Mouse (Mus musculus) heart, embryonic 15.5 days (tissue): ENCODE measurements around the gene Capza2. TPM values are rescaled to one million over a fixed set of nuclear protein-coding genes. Genes with fewer than 3 reads are reported as not detected.

Source experiments
- ATAC-seq: fragments of 200-750 bp; cut with Nextera tagmentation; replicated peaks from 2 replicates; pipeline ENCODE4 v1.8.0; 2017; ENCODE audit warnings: low read depth, moderate TSS enrichment; ENCODE audit not compliant: insufficient number of reproducible peaks, insufficient read depth, low FRiP score
- H3K27ac ChIP-seq: fragments of 300-500 bp; sonication (generic); 2 replicates; pipeline ENCODE4 v1.5.1; 2015; ENCODE audit warnings: mild to moderate bottlenecking, inconsistent platforms
- H3K27me3 ChIP-seq: fragments of 300-500 bp; sonication (generic); 2 replicates; pipeline ENCODE4 v1.6.1; 2015; ENCODE audit warnings: inconsistent platforms
- H3K36me3 ChIP-seq: fragments of 300-500 bp; sonication (generic); 2 replicates; pipeline ENCODE4 v1.6.1; 2015; ENCODE audit warnings: mild to moderate bottlenecking, inconsistent platforms
- H3K4me1 ChIP-seq: fragments of 300-500 bp; sonication (generic); replicated peaks from 2 replicates; pipeline ENCODE4 v1.6.1; 2015; ENCODE audit warnings: inconsistent platforms
- H3K4me2 ChIP-seq: fragments of 300-500 bp; sonication (generic); 2 replicates; pipeline ENCODE4 v1.6.1; 2015; ENCODE audit warnings: inconsistent platforms, mild to moderate bottlenecking, moderate library complexity
- H3K4me3 ChIP-seq: fragments of 300-500 bp; sonication (generic); 2 replicates; pipeline ENCODE4 v1.5.1; 2015; ENCODE audit warnings: mild to moderate bottlenecking, inconsistent platforms
- H3K9ac ChIP-seq: fragments of 300-500 bp; sonication (generic); 2 replicates; pipeline ENCODE4 v1.6.1; 2015; ENCODE audit warnings: mild to moderate bottlenecking, inconsistent platforms
- H3K9me3 ChIP-seq: fragments of 300-500 bp; sonication (generic); replicated peaks from 2 replicates; pipeline ENCODE4 v1.6.1; 2016; ENCODE audit warnings: inconsistent platforms
- WGBS: fragments of 180-500 bp; shearing (Covaris S2); methylation state at CpG from one replicate; pipeline ENCODE4 v1.1.7; 2015; ENCODE audit warnings: mixed read lengths; 5-methylcytosine and 5-hydroxymethylcytosine counted together
- polyA plus RNA-seq: library from polyadenylated mRNA; unstranded; fragments of >200 nt; fragmentation: Nextera tagmentation; extraction: Ambion mirVana; gene quantifications from 2 replicates; pipeline ENCODE4 v1.2.1, GENCODE M21; 2015

Capza2 gene
- polyA plus RNA-seq: 203 and 207 TPM in 2 replicates

DNA sequence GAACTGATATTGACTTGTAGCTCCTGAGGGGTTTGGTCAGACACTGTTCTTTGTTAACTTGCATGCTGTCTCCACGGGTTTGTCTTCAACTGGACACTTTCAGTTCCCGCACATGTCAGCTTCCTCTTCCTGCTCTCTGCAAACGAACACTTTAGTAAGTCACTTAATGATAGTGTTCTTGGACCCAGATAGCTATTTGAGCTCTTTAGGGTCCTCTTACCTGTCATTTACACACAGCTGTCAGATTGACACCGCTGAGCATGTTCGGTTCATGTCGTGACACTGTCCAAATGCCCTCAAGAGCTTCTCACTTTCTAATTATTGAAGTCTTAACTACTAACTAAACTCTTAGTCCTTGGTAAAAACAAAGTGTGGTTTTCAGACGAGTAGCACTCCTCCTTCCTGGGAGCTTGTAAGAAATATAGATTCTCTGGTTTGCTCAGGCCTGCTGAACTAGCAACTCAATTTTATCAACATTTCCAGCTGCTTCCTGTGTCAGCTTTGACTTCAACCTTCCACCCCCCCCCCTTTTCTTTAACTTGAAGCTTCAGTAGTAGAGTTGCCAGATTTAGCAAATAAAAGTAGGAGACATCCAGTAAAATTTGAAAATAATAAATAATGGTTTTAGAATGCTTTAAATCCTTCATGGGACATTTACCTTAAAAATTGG lies at the start of gene Capza2:
Capza2 (plus strand) TSS at position 620 of the 670 bp plus-strand sequence.
- peak within 1 kb of the TSS; percentile 97 for H3K27ac ChIP-seq
- H3K36me3 ChIP-seq: no peaks in the 10 kb centered on the region; the same call in 1 of the 2 replicates
- no peaks in the 10 kb centered on the region for H3K27me3 ChIP-seq
- H3K9me3 ChIP-seq: no peaks in the 10 kb centered on the region
- peak within 1 kb of the TSS; percentile 74 for H3K4me2 ChIP-seq
- no peak for ATAC-seq
- 46% methylated on average over 7 of the region's 7 CpGs for WGBS
- peaks cover 6% of the 10 kb centered on the region; the same call in 1 of the 2 replicates for H3K4me1 ChIP-seq
- H3K4me3 ChIP-seq: peak within 1 kb of the TSS; percentile 92
- peak within 1 kb of the TSS; percentile 96 for H3K9ac ChIP-seq

DNA sequence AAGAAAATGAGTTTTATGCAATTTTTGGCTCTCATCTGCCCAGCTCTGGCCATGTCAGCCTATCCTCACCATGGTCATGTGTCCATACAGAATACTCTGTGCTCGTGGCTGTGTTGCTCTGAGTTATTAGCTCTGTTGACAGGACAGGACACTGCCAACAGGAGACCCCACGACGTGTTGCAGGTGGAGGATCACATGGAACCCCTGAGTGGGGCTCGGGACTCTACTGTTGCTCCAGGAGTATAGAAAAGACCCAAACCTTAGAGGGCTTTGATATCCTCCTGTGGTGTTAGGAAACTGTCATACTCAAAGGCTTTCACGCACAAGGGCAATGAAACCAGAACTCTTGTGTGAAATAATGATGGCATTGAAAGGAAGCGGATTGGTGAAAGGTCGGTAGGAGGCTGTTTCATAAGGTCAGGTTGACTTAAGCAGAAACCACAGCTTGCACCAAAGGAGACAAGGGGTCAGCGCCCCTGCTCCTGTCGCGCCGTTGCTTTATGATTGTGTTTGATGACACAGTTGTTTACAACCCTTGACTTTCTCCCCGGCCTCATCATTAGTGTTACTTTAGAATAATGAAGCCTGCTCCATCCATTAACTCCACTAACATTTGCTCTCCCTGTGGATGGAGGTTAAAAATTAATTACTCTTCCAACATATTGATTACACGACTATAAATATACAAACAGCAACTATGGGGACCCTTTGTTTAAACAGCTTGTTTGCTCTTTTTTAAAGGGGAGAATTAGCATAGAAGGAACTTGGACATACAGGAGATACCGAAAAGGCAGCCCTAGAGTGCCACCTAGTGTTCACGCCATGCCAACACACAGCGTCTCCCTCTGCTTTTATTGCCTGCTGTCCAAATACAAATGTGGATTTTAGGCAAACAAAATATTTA lies 46.7 kb upstream of the Capza2 start:
- WGBS: 33% methylated on average over 16 of the region's 16 CpGs
- H3K9me3 ChIP-seq: peaks cover 9% of the 10 kb centered on the region; the same call in 1 of the 2 replicates
- H3K4me2 ChIP-seq: no peak overlapping the region
- no peaks in the 10 kb centered on the region for H3K36me3 ChIP-seq
- no peak for ATAC-seq
- no peaks in the 10 kb centered on the region for H3K4me1 ChIP-seq
- no peak overlapping the region for H3K27ac ChIP-seq
- no peaks in the 10 kb centered on the region for H3K27me3 ChIP-seq
- H3K9ac ChIP-seq: no peak overlapping the region
- no peak overlapping the region for H3K4me3 ChIP-seq

DNA sequence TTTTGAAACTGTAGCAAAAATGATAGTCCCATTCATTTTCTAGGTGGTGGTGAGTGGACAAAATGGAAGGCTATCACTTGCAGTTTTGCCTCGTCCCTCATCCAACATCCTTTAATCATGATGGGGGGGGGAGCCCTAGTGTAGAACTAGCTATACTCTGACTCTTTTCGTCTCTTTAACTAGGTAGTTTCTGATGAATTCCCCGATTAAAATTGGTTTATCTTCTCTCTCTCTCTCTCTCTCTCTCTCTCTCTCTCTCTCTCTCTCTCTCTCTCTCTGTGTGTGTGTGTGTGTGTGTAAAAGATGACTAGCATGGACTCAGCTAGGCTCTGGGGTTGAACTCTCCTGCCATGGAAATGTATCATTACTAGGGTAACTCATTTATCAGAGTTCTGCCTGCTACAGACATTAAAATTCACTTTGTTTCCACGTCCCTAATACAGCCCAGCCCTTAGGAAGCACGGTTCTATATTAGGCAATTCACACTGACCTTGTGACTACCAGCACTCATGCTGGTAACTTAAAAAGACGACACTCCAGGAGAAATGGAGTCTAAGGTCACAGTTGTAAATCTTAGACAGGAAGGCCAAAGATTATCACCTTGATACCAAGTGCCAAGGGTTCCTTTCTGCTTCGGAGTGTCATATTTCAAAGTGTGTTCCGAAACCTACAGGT lies 45.9 kb upstream of the Capza2 start:
- no peak overlapping the region for H3K9ac ChIP-seq
- H3K27me3 ChIP-seq: no peaks in the 10 kb centered on the region
- H3K4me2 ChIP-seq: no peak overlapping the region
- H3K4me3 ChIP-seq: no peak overlapping the region
- ATAC-seq: no peak
- H3K9me3 ChIP-seq: peaks cover 10% of the 10 kb centered on the region; the same call in 1 of the 2 replicates
- no peak overlapping the region for H3K27ac ChIP-seq
- WGBS: 41% methylated on average over 8 of the region's 8 CpGs
- no peaks in the 10 kb centered on the region for H3K4me1 ChIP-seq
- no peaks in the 10 kb centered on the region for H3K36me3 ChIP-seq

DNA sequence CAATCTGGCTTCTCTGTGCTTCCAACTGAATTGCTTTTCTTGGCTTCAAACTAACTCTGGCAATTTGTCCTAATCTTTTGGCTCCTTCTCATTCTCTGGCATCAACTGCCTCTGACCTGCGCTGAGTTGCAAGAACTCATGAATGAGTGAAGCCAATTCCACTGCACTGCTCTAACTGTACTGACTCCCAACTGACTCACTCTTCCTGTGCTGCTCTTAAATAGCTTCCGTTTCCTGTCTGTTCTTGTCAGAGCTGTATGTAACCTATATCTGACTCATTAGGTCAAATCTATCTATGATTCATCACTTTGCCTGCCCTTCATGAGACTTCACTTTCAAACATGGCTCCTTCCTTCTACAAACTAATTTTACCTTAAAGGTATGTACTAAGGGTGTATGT lies 42.1 kb upstream of the Capza2 start:
- H3K27ac ChIP-seq: no peak overlapping the region
- peaks cover 10% of the 10 kb centered on the region; the same call in 1 of the 2 replicates for H3K9me3 ChIP-seq
- no peak for ATAC-seq
- no peaks in the 10 kb centered on the region for H3K36me3 ChIP-seq
- H3K4me2 ChIP-seq: no peak overlapping the region
- WGBS: 74% methylated on average over 2 of the region's 2 CpGs
- no peak overlapping the region for H3K4me3 ChIP-seq
- no peak overlapping the region for H3K9ac ChIP-seq
- no peaks in the 10 kb centered on the region for H3K4me1 ChIP-seq
- no peaks in the 10 kb centered on the region for H3K27me3 ChIP-seq

DNA sequence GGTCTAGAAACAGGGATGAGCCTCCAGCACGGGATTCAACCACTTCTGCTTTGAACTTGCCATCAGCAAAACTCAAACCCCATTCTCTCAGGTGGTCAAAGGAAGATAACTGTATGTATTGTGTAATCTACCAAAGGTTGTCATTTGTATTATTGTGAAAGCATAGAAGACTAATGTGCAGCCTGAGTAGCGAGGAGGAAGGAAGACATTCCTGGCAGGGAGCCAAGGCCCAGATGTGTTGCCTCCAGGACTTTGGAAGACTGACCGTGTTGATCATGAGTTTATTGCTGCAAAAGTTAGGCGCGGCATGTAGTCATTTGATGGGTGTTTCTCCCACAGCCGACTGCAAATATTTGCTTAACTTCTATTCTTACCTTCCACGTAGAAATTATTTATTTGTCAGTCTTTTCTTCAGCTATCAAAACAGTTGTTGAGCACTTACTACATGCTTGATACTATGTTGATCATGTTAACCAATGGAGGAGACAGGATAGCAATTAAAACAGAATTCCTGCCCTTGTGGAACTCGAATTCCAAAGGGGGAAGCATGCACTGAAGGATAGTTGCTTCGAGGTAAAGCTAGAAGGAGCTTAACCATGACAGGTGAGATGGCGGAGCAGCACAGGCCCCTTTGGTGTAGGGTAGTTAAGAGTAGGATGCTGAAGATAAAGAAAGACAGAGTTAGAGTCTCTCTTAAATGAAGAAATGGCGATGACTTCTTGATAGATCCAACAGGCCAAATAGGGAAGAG lies 40.1 kb upstream of the Capza2 start:
- no peaks in the 10 kb centered on the region for H3K4me1 ChIP-seq
- no peaks in the 10 kb centered on the region for H3K36me3 ChIP-seq
- no peak for ATAC-seq
- peaks cover 10% of the 10 kb centered on the region; the same call in 1 of the 2 replicates for H3K9me3 ChIP-seq
- 70% methylated on average over 11 of the region's 11 CpGs for WGBS
- H3K4me2 ChIP-seq: no peak overlapping the region
- no peaks in the 10 kb centered on the region for H3K27me3 ChIP-seq
- no peak overlapping the region for H3K9ac ChIP-seq
- H3K27ac ChIP-seq: no peak overlapping the region
- no peak overlapping the region for H3K4me3 ChIP-seq

DNA sequence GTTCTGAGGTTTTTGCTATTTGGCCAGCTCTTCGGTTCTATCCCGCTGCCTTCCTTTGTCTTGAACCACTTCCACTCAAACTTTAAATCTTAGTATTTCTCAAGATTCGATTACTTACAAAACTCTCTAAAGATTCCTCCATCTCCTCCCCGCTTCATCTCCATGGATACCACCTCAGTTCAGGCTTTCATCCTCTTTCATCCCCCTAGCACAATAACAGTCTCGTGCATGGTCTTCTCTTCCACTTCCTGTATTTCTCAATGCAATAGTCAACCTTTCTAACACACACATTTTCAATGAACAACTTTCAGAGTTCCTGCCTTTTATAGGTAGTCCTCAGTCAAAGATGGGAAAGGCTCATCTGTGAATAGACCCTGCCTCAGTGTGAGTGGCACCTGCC lies 36.7 kb upstream of the Capza2 start:
- Histone ChIP-seq H3K27ac (no peak overlapping the region), H3K9ac (no peak overlapping the region), H3K4me1 (no peaks in the 10 kb centered on the region), H3K4me3 (no peak overlapping the region), H3K36me3 (no peaks in the 10 kb centered on the region), H3K9me3 (peaks cover under 1% of the 10 kb centered on the region; the same call in 1 of the 2 replicates), H3K27me3 (no peaks in the 10 kb centered on the region), H3K4me2 (no peak overlapping the region)
- 85% methylated on average over 5 of the region's 5 CpGs for WGBS
- ATAC-seq: no peak

DNA sequence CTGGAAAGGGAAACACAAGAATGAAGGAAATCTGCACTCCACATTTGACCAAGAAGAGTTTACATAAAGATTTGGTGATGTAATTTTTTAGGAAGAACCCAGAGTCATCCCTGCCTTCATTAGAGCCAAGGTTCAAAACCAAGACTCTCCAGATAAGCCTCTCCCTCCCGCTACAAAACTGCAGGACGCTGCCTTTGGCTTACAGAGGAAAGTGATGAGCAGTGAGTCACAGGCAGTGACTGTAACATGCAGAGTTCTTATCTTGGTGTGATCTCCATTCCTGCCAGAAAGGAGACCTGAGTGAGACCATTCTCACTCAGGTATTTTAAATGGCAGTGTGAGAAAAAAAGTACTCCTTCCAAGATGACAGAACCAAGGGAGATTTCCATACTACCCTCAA lies 34.5 kb upstream of the Capza2 start:
- no peaks in the 10 kb centered on the region for H3K27me3 ChIP-seq
- 22% methylated on average over 2 of the region's 2 CpGs for WGBS
- H3K4me2 ChIP-seq: no peak overlapping the region
- ATAC-seq: no peak
- H3K27ac ChIP-seq: no peak overlapping the region
- H3K9me3 ChIP-seq: no peaks in the 10 kb centered on the region
- H3K4me1 ChIP-seq: no peaks in the 10 kb centered on the region
- no peak overlapping the region for H3K4me3 ChIP-seq
- no peak overlapping the region for H3K9ac ChIP-seq
- H3K36me3 ChIP-seq: no peaks in the 10 kb centered on the region

DNA sequence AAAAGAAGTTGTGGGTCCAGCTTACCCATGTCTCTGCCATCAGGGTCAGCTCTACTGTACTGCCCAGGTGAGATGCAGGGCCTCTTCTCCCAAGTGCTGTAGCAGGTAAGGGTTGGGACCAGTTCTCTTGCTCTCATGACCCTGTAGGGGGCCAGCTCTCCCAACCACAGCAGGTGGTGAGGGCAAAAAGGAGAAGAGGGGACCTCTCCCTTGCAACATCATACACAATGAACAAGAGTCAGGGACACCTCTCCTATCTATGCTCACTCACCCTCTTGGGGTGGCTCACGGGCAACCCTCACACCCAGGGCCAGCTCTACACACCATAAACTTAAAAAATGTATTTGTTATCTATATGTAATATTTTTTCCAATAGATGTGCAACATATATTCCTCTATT lies 29.1 kb upstream of the Capza2 start:
- 68% methylated on average over 1 of the region's 1 CpGs for WGBS
- ATAC-seq: no peak
- no peak overlapping the region for H3K27ac ChIP-seq

DNA sequence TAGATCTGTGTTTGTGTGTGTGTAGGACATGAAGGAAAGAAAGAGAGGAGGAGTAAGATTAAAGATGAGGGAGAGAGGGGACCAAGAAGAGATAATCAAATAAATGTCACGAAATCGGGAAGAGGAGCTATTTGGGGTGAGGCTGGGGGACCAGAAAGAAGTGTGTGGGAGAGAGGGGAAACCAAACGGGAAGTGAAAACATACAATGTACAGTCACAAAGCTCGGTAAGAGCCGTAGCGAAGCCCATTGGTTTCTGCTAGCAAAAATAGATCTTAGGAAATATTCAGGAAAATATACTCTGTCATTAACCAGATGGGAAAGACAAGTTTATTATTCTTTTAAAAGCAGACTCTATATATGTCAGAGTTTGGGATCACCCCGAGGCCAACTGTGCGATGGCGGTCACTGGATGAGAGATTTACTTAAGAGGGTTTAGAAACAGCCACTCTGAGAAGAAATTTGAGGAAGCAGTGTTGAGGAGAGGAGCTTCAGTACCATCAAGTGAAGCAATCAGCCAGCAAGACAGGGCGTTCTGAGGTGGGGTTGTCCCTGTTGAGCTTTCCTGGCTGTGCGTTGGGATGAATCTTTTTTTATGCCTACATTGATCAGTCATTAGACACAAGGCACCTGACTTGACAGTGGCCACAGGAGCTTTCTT lies 24.6 kb upstream of the Capza2 start:
- ATAC-seq: no peak
- whole genome bisulfite sequencing: 71% methylated on average over 11 of the region's 11 CpGs
- Histone ChIP-seq H3K4me2 (no peak overlapping the region), H3K9me3 (no peaks in the 10 kb centered on the region), H3K4me3 (no peak overlapping the region), H3K27me3 (no peaks in the 10 kb centered on the region), H3K36me3 (no peaks in the 10 kb centered on the region), H3K9ac (no peak overlapping the region), H3K27ac (no peak overlapping the region), H3K4me1 (no peaks in the 10 kb centered on the region)

More for the DNA sequence above, 29.1 kb upstream of the Capza2 start:
- no peak overlapping the region for H3K9ac ChIP-seq
- no peaks in the 10 kb centered on the region for H3K27me3 ChIP-seq
- no peaks in the 10 kb centered on the region for H3K9me3 ChIP-seq
- H3K4me3 ChIP-seq: no peak overlapping the region
- H3K4me1 ChIP-seq: no peaks in the 10 kb centered on the region
- H3K36me3 ChIP-seq: no peaks in the 10 kb centered on the region
- H3K4me2 ChIP-seq: no peak overlapping the region

DNA sequence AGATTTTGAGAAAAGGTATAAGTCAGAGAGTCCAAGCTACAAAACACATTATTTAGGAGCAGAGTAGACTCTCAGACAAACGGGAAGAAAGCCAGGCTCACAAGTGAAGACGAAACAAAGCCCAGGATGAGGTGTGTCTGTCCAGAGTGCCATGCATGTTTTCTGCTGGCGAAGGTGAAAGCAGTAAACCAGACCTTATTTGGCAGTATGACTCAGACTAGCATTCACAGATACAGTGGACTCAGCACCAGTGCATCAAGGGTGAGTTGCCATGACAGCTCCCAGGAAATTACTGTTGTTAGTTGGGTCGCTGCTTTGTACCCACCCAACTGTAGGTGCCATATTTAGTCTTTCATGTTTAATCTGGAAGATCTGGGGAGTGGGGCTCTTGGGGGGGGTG lies 23.4 kb upstream of the Capza2 start:
- H3K4me2 ChIP-seq: no peak overlapping the region
- ATAC-seq: no peak
- H3K9ac ChIP-seq: no peak overlapping the region
- no peaks in the 10 kb centered on the region for H3K9me3 ChIP-seq
- H3K4me3 ChIP-seq: no peak overlapping the region
- no peak overlapping the region for H3K27ac ChIP-seq
- H3K27me3 ChIP-seq: no peaks in the 10 kb centered on the region
- H3K36me3 ChIP-seq: no peaks in the 10 kb centered on the region
- H3K4me1 ChIP-seq: no peaks in the 10 kb centered on the region
- 73% methylated on average over 4 of the region's 4 CpGs for WGBS
